Mouse (Mus musculus) limb, embryonic 13.5 days (tissue): ENCODE results near the gene Nckap5. TPM values are rescaled to one million over a fixed set of nuclear protein-coding genes. Genes with fewer than 3 reads are reported as not detected.

Source experiments
- ATAC-seq: fragments of 200-750 bp; cut with Nextera tagmentation; 2 replicates; pipeline ENCODE4 v1.8.0; 2017; ENCODE audit warnings: low read depth, moderate number of reproducible peaks, moderate TSS enrichment; ENCODE audit not compliant: low FRiP score
- H3K27ac ChIP-seq: fragments of 300-500 bp; sonication (generic); 2 replicates; pipeline ENCODE4 v1.5.1; 2015; ENCODE audit warnings: inconsistent platforms, mild to moderate bottlenecking, moderate library complexity
- H3K27me3 ChIP-seq: fragments of 300-500 bp; sonication (generic); 2 replicates; pipeline ENCODE4 v1.6.1; 2015; ENCODE audit warnings: mild to moderate bottlenecking, inconsistent platforms
- H3K36me3 ChIP-seq: fragments of 300-500 bp; sonication (generic); 2 replicates; pipeline ENCODE4 v1.6.1; 2015; ENCODE audit warnings: inconsistent platforms, mild to moderate bottlenecking, moderate library complexity
- H3K4me1 ChIP-seq: fragments of 300-500 bp; sonication (generic); 2 replicates; pipeline ENCODE4 v1.6.1; 2015; ENCODE audit warnings: inconsistent platforms
- H3K4me2 ChIP-seq: fragments of 300-500 bp; sonication (generic); replicated peaks from 2 replicates; pipeline ENCODE4 v1.6.1; 2015; ENCODE audit warnings: inconsistent platforms, mild to moderate bottlenecking, moderate library complexity
- H3K4me3 ChIP-seq: fragments of 300-500 bp; sonication (generic); 2 replicates; pipeline ENCODE4 v1.5.1; 2015; ENCODE audit warnings: moderate library complexity, mild to moderate bottlenecking, inconsistent platforms
- H3K9ac ChIP-seq: fragments of 300-500 bp; sonication (generic); 2 replicates; pipeline ENCODE4 v1.6.1; 2015; ENCODE audit warnings: mild to moderate bottlenecking, inconsistent platforms
- H3K9me3 ChIP-seq: fragments of 300-500 bp; sonication (generic); 2 replicates; pipeline ENCODE4 v1.6.1; 2016; ENCODE audit warnings: inconsistent platforms
- WGBS: fragments of 180-500 bp; shearing (Covaris S2); methylation state at CpG from one replicate; pipeline ENCODE4 v1.1.7; 2015; 5-methylcytosine and 5-hydroxymethylcytosine counted together
- polyA plus RNA-seq: library from polyadenylated mRNA; unstranded; fragments of >200 nt; fragmentation: Nextera tagmentation; extraction: Ambion mirVana; gene quantifications from 2 replicates; pipeline ENCODE4 v1.2.1, GENCODE M21; 2015

The Nckap5 gene
- polyA plus RNA-seq, 1 experiment from 2014 or later: 13.5 TPM

DNA sequence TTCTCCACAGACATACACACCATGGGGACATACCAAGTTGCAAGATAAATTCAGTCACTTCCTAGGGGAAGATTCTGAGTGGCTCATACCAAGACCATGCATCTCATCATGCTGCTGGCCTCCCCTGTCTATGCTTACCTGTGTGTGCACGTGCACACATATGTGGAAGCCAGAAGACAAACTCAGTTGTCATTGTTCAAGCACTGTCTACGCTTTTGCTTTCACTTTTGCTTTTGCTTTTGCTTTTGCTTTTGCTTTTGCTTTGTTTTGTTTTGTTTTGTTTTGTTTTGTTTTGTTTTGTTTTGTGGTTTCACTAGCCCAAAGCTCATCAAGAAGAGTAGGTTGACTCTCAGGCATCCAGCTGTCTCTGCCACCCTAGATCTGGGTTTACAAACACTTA, 67.4 kb downstream of the Nckap5 start:
- Histone ChIP-seq H3K9me3 (no peaks in the 10 kb centered on the region), H3K4me3 (no peak overlapping the region), H3K4me2 (no peak overlapping the region), H3K36me3 (no peaks in the 10 kb centered on the region), H3K4me1 (0 out of 2 replicates have a peak, but pooled peaks cover 4% of the 10 kb centered on the region), H3K27ac (no peak overlapping the region), H3K27me3 (no peaks in the 10 kb centered on the region), H3K9ac (no peak overlapping the region)
- no peak for ATAC-seq
- 86% methylated on average over 2 of the region's 2 CpGs for WGBS

DNA sequence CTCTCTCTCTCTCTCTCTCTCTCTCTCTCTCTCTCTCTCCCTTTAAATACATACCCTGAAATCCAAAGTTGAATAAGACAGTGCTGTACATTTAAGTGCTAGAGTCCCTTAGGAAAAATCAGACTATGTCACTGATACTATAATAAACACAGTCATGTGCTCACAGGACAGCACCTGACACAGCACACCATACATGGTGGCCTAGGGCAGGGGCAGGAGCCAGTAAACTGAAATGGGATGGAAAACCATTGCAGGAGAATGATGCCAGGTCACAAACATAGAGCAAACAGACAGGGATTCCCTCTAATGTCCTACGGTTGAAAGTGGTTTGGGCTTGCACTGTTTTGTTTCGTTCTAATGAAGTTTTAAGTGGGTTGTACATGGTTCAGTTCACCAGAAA, 70.2 kb downstream of the Nckap5 start:
- H3K4me2 ChIP-seq: no peak overlapping the region
- H3K27ac ChIP-seq: no peak overlapping the region
- no peaks in the 10 kb centered on the region for H3K36me3 ChIP-seq
- no peaks in the 10 kb centered on the region for H3K27me3 ChIP-seq
- ATAC-seq: no peak
- no peaks in the 10 kb centered on the region for H3K9me3 ChIP-seq
- no peak overlapping the region for H3K9ac ChIP-seq
- 0 out of 2 replicates have a peak, but pooled peaks cover 4% of the 10 kb centered on the region for H3K4me1 ChIP-seq
- 81% methylated on average over 2 of the region's 2 CpGs for WGBS
- no peak overlapping the region for H3K4me3 ChIP-seq

DNA sequence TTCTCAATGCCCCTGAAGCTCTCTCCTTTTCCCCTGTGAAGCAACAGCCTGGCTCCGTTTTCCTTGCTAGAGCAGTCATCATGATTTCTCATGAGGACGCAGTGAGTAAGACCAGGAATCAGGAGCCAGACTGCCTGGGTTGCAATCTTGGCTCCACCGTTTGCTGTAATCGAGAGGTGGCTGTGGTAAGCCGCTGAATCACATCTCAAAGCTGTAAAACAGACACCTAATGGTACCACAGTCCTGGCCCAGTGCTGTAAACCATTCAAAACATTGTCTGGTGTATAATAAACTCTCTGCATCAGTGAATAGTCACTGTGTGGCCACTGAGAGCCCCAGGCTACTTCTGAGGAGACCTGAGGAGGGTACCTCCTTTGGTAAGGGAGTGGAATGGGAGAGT, 74.9 kb downstream of the Nckap5 start:
- 29% methylated on average over 5 of the region's 5 CpGs for WGBS
- Histone ChIP-seq H3K4me2 (no peak overlapping the region), H3K9me3 (no peaks in the 10 kb centered on the region), H3K4me1 (peaks cover 15% of the 10 kb centered on the region), H3K27me3 (no peaks in the 10 kb centered on the region), H3K27ac (no peak overlapping the region), H3K36me3 (no peaks in the 10 kb centered on the region), H3K4me3 (no peak overlapping the region), H3K9ac (no peak overlapping the region)
- no peak for ATAC-seq

DNA sequence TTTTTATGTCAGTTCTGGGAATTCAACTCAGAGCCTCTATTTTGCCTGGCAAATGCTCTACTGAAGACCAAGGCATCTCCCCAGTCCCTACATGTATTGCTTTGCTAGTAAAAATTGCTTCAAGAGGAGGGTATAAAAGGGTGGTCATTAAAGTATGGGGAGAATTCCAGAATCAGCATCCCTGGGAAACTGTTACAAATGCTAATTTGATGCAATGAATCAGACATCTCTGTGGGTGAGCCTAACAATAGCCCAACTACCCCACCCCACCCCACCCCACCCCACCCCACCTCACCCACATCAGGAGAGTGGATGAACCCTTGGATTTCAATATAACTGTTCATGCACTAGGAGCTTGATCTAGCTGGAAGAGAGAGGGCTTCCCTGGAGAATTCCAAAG, 77.0 kb downstream of the Nckap5 start:
- Histone ChIP-seq H3K27me3 (no peaks in the 10 kb centered on the region), H3K4me3 (no peak overlapping the region), H3K27ac (no peak overlapping the region), H3K36me3 (no peaks in the 10 kb centered on the region), H3K9me3 (no peaks in the 10 kb centered on the region), H3K4me2 (no peak overlapping the region), H3K9ac (no peak overlapping the region), H3K4me1 (peaks cover 15% of the 10 kb centered on the region)
- no peak for ATAC-seq

DNA sequence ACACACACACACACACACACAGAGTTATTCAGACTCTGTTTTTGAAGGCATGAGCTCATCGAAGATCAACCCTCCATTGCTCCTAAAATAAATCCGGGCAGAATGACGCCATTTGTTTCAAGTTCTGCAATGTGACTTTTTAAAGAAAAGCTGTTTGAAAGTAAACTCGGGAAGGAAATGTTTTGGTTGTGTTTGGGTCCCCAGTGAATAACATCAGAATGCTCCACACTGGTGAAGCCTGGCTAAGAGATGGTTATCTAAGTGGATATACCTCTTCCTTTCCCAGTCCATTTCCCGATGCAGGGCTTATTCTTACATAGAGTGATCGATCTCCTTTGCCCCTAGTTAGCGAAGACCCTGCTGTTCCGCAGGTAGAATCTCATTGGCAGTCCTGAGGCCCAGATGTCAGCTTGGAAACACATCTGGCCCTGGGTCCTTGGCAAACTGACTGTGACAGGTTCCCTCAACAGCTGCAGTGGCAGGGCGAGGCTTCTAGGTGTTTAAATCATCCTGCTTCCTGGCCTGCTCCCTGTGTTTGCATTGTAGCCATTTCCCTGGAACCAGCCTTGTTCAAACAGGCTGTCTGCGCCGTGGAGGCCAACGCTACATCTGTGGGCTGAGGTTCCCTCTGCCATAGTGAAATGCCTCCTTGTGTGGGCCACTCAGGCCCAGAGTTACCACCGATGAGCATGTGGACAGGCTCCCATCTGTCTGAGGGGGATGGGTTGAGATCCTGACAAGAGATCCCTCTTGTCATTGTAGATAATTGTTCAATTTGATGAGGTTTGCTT, 78.2 kb downstream of the Nckap5 start:
- Histone ChIP-seq H3K4me3 (no peak overlapping the region), H3K36me3 (no peaks in the 10 kb centered on the region), H3K27ac (no peak overlapping the region), H3K27me3 (no peaks in the 10 kb centered on the region), H3K9me3 (no peaks in the 10 kb centered on the region), H3K9ac (no peak overlapping the region), H3K4me1 (peaks cover 15% of the 10 kb centered on the region), H3K4me2 (no peak overlapping the region)
- 68% methylated on average over 13 of the region's 13 CpGs for WGBS
- peak; percentile 54; the same call in 1 of the 2 replicates for ATAC-seq

DNA sequence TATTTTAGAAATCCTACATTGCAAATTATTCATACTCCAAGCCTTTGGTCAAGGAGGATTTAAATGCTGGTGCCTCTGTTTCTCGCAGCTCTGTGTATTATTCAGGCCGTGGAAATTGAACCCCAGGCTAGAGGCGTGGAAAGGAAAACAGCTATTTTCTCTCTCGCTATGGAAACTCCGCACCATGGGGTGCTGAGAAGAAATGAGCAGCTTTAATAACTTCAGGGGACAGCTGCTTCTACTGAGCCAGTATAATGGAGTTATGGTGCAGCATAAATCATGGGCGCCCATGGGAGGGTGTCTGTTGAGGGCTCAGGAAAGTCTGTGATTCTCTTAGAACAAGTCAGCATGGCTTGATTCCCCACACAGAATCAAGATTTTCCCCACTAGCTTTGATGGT, 79.5 kb downstream of the Nckap5 start:
- Histone ChIP-seq H3K4me2 (no peak overlapping the region), H3K36me3 (no peaks in the 10 kb centered on the region), H3K9me3 (no peaks in the 10 kb centered on the region), H3K27me3 (no peaks in the 10 kb centered on the region), H3K4me1 (peaks cover 15% of the 10 kb centered on the region), H3K9ac (no peak overlapping the region), H3K27ac (no peak overlapping the region), H3K4me3 (no peak overlapping the region)
- WGBS: 49% methylated on average over 6 of the region's 6 CpGs
- no peak for ATAC-seq

DNA sequence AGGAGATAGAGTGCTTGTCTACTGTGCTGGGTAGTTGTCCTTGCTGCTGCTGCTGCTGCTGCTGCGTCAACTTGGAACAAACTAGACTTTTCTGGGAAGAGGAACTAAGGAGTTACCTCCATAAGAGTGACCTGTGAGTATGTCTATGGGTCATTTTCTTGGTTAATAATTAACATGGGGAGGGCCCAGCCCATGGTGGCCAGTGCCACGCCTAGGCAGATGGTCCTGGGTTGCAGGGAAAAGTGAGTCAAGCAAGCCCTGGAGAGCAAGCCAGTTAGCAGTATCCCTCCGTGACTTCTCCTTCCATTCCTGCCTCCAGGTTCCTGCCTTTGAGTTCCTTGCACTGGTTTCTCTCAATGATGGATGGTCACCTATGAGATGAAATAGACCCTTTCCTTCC, 80.4 kb downstream of the Nckap5 start:
- WGBS: 89% methylated on average over 3 of the region's 3 CpGs
- no peaks in the 10 kb centered on the region for H3K36me3 ChIP-seq
- no peak overlapping the region for H3K4me2 ChIP-seq
- no peaks in the 10 kb centered on the region for H3K9me3 ChIP-seq
- no peak overlapping the region for H3K9ac ChIP-seq
- no peak for ATAC-seq
- H3K4me3 ChIP-seq: no peak overlapping the region
- peaks cover 19% of the 10 kb centered on the region for H3K4me1 ChIP-seq
- H3K27me3 ChIP-seq: no peaks in the 10 kb centered on the region
- no peak overlapping the region for H3K27ac ChIP-seq

DNA sequence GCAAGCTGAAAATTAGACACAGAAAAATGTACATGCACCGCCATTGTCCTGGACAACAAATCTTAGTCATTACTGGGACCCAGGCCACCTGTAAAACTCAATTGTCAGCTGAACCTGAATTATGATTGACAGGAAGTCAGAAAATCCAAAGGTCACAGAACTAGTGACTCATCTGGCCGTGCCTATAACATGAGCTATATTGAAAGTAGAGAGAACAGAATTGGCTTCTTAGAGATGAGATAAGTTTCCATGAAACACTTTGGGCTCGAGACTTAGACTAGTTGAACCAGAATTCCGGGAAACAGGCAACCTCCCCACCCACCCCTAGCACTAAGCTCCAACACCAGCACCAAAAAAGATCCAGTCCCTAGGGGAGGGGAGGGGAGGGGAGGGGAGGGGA, 82.7 kb downstream of the Nckap5 start:
- no peaks in the 10 kb centered on the region for H3K36me3 ChIP-seq
- H3K27me3 ChIP-seq: no peaks in the 10 kb centered on the region
- no peak for ATAC-seq
- H3K9ac ChIP-seq: no peak overlapping the region
- H3K9me3 ChIP-seq: no peaks in the 10 kb centered on the region
- H3K4me1 ChIP-seq: peaks cover 19% of the 10 kb centered on the region
- no peak overlapping the region for H3K27ac ChIP-seq
- 74% methylated on average over 4 of the region's 4 CpGs for WGBS
- H3K4me2 ChIP-seq: no peak overlapping the region
- H3K4me3 ChIP-seq: no peak overlapping the region

DNA sequence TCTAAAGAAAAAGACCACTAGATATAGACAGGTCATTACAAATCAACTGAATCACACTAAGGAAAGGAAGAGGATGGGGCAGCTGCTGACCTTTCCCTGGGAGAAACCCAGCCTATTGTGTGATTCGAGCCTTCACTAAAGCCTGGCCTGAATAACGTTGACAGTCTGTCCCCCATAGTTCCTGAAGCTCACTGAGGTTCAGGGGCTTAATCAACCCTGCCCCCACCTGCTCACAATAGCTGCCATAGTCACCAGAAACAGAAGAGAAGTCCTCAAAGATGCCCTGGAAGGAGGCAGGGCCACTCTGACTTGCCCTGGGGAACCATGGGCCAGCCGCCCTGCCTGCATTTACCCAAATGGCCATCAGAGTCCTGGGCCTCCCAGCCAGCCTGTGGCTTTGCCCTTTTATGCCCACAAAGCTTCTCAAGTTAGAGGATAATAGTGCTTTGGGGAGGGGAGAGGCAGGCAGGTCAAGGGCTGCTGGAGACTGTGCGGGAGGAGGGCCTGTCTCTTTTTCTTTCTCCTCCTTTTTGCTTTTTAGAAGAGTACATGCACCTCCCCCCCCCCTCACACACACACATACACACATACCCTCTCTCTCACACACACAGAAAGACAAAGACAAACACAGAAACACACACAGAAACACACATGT, 85.0 kb downstream of the Nckap5 start:
- 65% methylated on average over 4 of the region's 4 CpGs for WGBS
- Histone ChIP-seq H3K4me2 (no peak overlapping the region), H3K4me1 (peaks cover 4% of the 10 kb centered on the region; the same call in 1 of the 2 replicates), H3K9me3 (no peaks in the 10 kb centered on the region), H3K27me3 (no peaks in the 10 kb centered on the region), H3K27ac (no peak overlapping the region), H3K9ac (no peak overlapping the region), H3K36me3 (no peaks in the 10 kb centered on the region), H3K4me3 (no peak overlapping the region)
- ATAC-seq: no peak

DNA sequence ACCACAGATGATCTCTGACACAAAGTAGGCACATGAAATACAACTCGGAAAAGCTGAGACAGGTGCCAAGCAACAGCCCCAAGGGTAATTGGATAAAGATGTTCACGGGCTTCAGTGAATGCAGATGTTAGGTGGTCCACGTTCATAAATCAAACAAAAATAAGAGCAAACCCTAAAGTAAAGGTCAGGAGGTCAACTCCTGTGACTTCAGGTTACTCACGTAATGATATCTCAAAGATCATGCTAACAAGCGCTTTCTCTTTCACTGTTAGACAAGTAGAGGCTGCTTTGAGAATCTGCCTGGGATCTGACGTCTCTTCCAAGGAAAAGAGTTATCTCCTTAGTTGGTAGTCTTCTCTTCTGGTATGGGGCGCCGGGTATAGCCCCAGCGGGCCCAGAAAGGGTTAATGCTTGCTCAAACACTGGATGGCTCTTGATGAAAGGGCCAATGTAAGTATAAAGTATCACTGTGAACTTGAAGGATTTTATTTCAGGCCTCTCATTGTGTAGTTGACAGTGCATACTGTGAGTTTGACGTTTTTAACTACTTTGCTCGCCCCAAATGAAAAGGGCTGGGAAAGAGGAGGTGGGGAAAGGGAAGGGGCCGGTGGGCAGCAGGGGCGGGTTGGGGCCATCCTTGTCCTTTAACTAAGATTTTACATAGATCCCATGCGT, 85.8 kb downstream of the Nckap5 start:
- Histone ChIP-seq H3K4me2 (no peak overlapping the region), H3K4me1 (peaks cover 4% of the 10 kb centered on the region; the same call in 1 of the 2 replicates), H3K36me3 (no peaks in the 10 kb centered on the region), H3K4me3 (no peak overlapping the region), H3K9me3 (no peaks in the 10 kb centered on the region), H3K27ac (no peak overlapping the region), H3K9ac (no peak overlapping the region), H3K27me3 (0 out of 2 replicates have a peak, but pooled peaks cover 1% of the 10 kb centered on the region)
- 52% methylated on average over 14 of the region's 14 CpGs for WGBS
- no peak for ATAC-seq

DNA sequence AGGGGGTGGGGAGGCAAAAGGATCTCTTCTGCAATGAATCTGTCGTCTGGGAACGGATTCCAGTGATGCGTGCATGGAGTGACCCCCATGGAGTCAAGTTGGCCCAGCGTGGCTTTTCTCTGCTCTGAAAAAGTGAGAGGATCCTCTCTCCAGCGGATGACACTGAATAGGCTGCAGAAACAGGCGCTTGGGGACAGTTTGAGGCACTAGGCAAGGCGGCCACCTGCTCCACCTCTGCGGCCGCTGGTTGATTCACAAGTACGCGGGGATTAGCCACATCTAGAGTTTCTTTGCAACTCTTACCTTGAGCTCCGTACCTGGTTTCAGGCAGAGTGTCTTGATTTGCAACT, 92.3 kb downstream of the Nckap5 start:
- H3K4me2 ChIP-seq: peak overlapping the region; percentile 69
- WGBS: 3% methylated on average over 12 of the region's 12 CpGs
- H3K4me3 ChIP-seq: peak overlapping the region; percentile 38
- H3K4me1 ChIP-seq: peaks cover 25% of the 10 kb centered on the region
- H3K27me3 ChIP-seq: peaks cover 18% of the 10 kb centered on the region; the same call in 1 of the 2 replicates
- H3K9me3 ChIP-seq: no peaks in the 10 kb centered on the region
- H3K36me3 ChIP-seq: no peaks in the 10 kb centered on the region
- no peak overlapping the region for H3K27ac ChIP-seq
- ATAC-seq: no peak
- peak overlapping the region; percentile 58 for H3K9ac ChIP-seq

DNA sequence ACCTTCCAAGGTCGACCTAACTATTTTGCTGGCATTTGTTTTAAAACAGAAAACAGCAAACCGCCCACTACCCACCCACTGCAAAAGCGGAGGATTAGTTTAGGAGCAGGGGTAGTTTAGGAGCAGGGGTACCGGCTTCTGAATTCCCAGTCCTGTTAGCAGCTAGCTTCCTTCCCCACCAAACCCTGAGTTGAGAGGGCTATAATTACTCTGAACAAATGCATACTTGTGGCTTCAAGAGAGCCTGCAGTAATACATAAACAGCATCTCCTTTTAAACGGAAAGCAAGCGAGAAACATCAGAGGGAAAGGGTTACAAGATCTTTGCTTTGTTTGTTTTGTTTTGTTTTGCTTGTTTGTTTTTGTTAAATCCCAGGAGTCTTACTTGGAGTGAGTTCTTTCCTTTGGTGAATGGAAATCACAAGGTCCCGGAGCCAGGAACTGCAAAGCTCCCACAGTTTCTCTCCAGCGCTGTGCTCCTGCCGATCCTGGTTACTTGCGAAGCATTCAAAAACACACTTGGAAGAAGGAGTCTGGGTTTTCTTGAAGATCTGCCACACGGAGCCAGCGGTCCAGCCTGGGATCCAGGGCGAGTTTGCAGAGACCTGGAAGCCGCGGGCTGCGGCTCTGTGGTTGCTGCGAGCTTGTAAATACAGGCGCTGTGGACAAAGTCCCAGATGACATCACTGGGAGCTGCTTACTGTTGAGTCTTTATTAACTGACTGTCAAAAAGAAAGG, 92.9 kb downstream of the Nckap5 start:
- peaks cover 18% of the 10 kb centered on the region; the same call in 1 of the 2 replicates for H3K27me3 ChIP-seq
- no peaks in the 10 kb centered on the region for H3K9me3 ChIP-seq
- peak overlapping the region; percentile 58 for H3K9ac ChIP-seq
- peak overlapping the region; percentile 38 for H3K4me3 ChIP-seq
- H3K4me1 ChIP-seq: peaks cover 25% of the 10 kb centered on the region
- WGBS: 4% methylated on average over 18 of the region's 18 CpGs
- ATAC-seq: peak; percentile 62; the same call in 1 of the 2 replicates
- H3K27ac ChIP-seq: no peak overlapping the region
- H3K4me2 ChIP-seq: peak overlapping the region; percentile 69
- H3K36me3 ChIP-seq: no peaks in the 10 kb centered on the region
